Mouse (Mus musculus) brain, embryonic 18.5 days (tissue): ENCODE measurements around the gene Gm281.
A peak's percentile ranks its signal among the peaks of the same experiment; 100 is the strongest.

Experiments used
- DNase-seq: peaks from one replicate; pipeline ENCODE4 v3.0.0-alpha.2; 2012; ENCODE audit warnings: low read depth, low spot score

Gm281 gene

DNA sequence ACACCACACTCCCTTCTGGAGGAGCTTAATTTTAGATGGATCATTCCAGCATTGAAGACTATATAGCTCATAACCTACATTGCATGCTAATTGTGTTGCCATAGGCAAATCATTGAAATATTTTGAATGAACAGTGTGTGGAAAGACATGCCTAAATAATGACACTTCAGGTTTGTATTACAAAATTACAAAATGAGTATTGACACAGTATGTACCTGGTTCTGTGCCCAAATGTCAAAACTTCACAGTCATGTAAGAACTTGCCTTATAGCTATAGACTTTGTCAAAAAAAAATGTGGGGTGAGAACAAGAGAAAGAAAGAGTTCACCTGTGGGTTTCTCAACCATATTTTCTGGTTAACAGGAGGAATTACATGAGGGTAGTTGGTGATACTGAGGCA, 52.9 kb downstream of the Gm281 start:
- DNase-seq = no peak

DNA sequence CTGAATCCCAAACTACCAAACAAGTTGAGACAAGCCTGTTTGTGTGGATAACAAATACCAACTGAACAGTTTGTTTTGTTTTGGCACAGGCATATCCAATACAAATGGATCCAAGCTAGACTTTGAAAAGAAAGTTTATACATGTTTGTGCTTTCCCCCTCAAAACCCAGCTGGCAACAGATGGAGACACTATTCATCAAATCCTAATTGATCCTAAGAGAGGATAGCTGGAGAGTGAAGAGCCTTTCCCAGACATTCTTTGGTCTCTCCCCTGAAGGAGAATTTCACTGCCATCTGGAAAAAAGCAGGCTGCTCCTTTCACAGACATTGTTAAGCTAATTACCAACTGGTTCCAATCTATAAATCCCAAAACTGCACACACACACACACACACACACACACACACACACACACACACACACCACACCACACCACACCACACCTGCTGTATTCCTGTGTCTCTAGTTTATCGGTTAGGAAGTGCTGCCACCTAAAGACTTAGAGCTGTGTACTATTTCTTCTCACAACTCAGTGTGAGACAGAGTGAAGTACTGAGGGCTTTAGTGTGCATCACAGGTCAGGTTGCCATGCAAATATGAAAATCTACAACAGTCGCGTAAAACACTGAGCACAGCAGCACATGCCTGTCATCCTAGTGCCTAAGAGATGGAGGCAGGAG, 101.3 kb downstream of the Gm281 start:
- peak; percentile 52 for DNase-seq

DNA sequence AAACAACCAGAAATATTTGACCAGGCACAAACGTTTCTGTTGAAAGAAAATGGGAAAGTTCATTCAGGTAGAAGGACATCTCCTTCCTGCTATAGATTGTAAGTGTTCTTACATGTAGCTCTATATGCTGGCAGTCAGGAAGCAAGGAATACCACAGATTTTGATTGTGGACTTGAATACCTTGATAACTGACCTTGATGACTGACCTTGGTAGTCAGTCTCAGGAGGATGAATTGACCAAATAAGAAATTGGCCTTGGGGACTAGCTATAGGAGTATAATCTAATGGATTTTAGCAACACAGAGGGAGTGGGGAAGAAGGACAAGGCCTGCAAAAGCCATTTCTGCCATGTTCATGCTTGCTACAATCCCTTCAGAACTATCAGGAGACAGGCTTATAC, 123.8 kb downstream of the Gm281 start:
- DNase-seq = no peak

DNA sequence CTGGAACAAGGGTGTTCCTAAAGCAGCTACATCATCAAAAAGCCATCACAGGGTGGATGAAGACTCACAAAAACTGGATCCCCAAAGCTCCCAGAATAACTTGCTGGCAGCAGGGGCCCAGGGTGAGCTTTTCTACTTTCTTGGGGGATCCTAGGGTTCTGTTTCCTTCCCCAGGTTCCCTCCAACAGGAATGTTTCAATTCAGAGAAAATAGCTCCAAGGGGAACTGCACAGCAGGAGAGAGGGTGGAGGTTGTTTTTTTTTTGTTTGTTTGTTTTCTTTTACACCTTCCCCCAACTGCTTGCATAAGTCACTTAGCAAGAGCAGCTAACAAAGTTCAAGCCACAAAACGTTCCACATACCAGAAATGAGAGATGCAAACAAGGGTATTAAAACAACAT, 124.3 kb downstream of the Gm281 start:
- no peak for DNase-seq

DNA sequence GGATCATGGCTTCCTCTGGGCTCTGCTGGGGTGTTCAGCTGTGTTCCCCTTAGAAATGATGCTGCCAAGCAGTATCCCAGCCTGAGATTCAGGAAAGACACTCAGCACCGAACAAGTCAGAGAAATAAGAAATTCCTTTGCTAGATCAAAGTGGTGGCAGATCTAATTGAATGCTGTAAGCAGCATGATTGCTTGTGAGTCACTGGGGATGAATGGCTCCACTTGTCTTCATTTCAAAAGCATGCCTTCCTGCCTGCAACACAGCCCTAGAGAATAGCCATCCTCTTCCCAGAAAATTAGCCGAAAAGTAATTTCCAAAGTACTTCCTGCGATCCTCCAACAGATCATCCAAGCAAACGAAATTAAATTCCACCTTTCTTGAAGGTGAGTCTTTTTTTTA, 131.3 kb downstream of the Gm281 start:
- DNase-seq = no peak

DNA sequence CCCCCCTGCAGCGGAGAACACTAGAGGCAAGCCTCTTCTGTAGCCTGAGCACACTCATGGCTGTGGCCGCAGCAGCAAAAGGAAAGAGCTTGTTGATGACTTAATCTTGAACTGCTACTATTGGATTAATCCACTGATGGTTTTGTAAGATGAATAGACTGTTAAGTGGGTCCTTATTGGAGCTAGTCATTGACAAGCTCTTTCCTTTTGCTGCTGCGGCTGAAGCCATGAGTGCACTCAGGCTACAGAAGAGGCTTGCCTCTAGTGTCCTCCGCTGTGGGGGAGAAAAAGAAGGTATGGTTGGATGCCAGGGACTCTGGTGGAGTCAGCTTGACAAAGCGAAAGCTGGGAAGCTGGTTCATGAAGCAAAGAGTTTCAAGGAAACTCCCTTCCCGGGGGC, 135.9 kb downstream of the Gm281 start:
- DNase-seq = no peak

DNA sequence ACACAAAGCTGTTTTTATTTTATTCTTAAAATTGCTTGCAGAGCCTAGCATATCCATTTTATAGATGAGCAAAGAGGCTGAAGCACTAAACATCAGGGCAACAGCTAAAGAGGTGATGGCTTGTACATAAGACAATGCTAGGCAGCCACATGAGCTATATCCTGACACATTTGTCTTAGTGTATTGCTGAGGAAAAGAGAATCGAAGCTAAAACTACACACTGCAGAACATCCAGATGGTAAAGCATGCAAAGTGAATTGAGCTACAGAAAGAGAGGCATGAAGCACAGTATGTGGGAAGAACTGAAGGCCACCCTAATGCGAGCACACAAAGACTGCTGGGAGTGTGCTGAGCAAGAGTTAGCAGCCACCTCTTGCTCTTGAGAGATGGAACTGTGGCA, 143.1 kb downstream of the Gm281 start:
- DNase-seq = no peak

DNA sequence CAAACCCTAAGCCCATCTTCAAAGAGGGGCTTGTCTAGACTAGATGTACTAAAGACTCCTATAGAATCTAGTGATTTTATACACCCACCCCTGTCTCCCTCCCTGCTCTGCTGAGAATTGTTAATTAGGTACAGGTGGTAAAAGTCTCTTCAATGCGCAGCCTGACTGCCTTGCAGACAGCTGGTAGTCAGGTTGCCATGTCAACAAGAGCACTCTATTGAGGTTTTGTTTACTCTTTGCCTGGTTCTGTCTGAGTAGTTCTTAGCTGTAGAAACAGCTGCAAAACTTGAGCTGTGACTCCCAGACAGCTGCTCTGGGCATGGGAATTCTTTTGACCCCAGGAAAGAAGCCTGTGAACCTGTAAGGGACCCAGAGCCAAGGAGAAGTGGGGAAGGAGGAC, 143.6 kb downstream of the Gm281 start:
- DNase-seq = peak; percentile 42
